Mouse (Mus musculus): ENCODE measurements at regions not wholly inside any gene's neighbourhood (a gene's known extent, or its start where the extent isn't known, plus 50 kb on each side); places are given as distances from the start of the nearest gene placed in this dataset.
A peak's percentile ranks its signal among the peaks of the same experiment; 100 is the strongest.

DNA sequence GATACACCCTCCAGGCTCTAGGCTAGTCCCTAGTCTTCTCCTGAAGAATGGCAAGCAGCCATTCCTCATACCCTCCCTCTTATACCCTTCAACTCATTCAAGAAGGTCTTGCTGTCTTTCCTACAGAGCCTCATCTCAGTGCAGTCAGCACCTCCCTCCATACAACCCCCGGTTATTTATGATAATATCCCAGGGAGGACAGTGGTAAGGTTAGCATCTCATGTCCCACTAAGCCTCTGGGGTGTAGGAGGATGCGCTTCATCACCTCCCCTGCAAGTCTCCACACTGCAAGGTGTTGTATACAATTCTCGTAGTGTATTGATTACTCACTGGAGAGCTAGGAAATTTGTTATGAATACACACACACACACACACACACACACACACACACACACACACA, 80.2 kb upstream of the Shisa6 start:
- no peak overlapping the region for H3K9ac ChIP-seq (ENCODE audit: low read depth, low read length)
- ATAC-seq (replicated peaks; ENCODE audit: low FRiP score, low read depth), result peak; percentile 49; the same call in 1 of the 2 replicates
- peak; percentile 51 for DNase-seq (ENCODE audit: low spot score)
- H3K27ac ChIP-seq, result no peak overlapping the region
- no peaks in the 10 kb centered on the region for H3K9me3 ChIP-seq (replicated peaks; ENCODE audit: low read length)
- H3K4me1 ChIP-seq (replicated peaks; ENCODE audit: insufficient read depth, low read length), result no peaks in the 10 kb centered on the region
- H3K4me3 ChIP-seq (replicated peaks; ENCODE audit: low read depth, low read length), result no peak overlapping the region
- TF ChIP-seq CTCF (IDR thresholded peaks at IDR 0.05; ENCODE audit: low read depth), result no peak
- H3K36me3 ChIP-seq (ENCODE audit: insufficient read depth, low read length), result no peaks in the 10 kb centered on the region
- no peaks in the 10 kb centered on the region for H3K27me3 ChIP-seq (ENCODE audit: insufficient read depth, low read length)
- H3K4me2 ChIP-seq (ENCODE audit: low read length), result no peak overlapping the region
- WGBS, result 39% methylated on average over 3 of the region's 3 CpGs

- Histone ChIP-seq H3K9ac (ENCODE audit: low read depth, low read length) (no peak overlapping the region), H3K36me3 (ENCODE audit: insufficient read depth, low read length) (no peaks in the 10 kb centered on the region), H3K4me3 (replicated peaks; ENCODE audit: low read depth, low read length) (no peak overlapping the region), H3K4me2 (ENCODE audit: low read length) (no peak overlapping the region), H3K4me1 (replicated peaks; ENCODE audit: insufficient read depth, low read length) (no peaks in the 10 kb centered on the region), H3K9me3 (replicated peaks; ENCODE audit: low read length) (no peaks in the 10 kb centered on the region), H3K27me3 (ENCODE audit: insufficient read depth, low read length) (no peaks in the 10 kb centered on the region), H3K27ac (no peak overlapping the region)
- WGBS, result 19% methylated on average over 9 of the region's 9 CpGs
- peak; percentile 67 for DNase-seq (ENCODE audit: low spot score)
- no peak for TF ChIP-seq CTCF (IDR thresholded peaks at IDR 0.05; ENCODE audit: low read depth)
- no peak for ATAC-seq (replicated peaks; ENCODE audit: low FRiP score, low read depth)
Observed at GRCm38 (mm10) chr11:66606646-66607045, 80.9 kb upstream of the Shisa6 start.

- ATAC-seq (replicated peaks; ENCODE audit: low FRiP score, low read depth), result no peak
- H3K4me2 ChIP-seq (ENCODE audit: low read length), result no peak overlapping the region
- no peak overlapping the region for H3K27ac ChIP-seq
- no peaks in the 10 kb centered on the region for H3K36me3 ChIP-seq (ENCODE audit: insufficient read depth, low read length)
- 92% methylated on average over 2 of the region's 2 CpGs for WGBS
- H3K9ac ChIP-seq (ENCODE audit: low read depth, low read length), result no peak overlapping the region
- H3K4me3 ChIP-seq (replicated peaks; ENCODE audit: low read depth, low read length), result no peak overlapping the region
- no peak for TF ChIP-seq CTCF (IDR thresholded peaks at IDR 0.05; ENCODE audit: low read depth)
- no peaks in the 10 kb centered on the region for H3K9me3 ChIP-seq (replicated peaks; ENCODE audit: low read length)
- no peaks in the 10 kb centered on the region for H3K27me3 ChIP-seq (ENCODE audit: insufficient read depth, low read length)
- DNase-seq (ENCODE audit: low spot score), result no peak
- no peaks in the 10 kb centered on the region for H3K4me1 ChIP-seq (replicated peaks; ENCODE audit: insufficient read depth, low read length)
Observed at GRCm38 (mm10) chr11:66609733-66610132, 84.0 kb upstream of the Shisa6 start.

GRCm38 (mm10) chr11:66613150-66613549, 87.4 kb upstream of the Shisa6 start:
- WGBS, result 16% methylated on average over 6 of the region's 6 CpGs
- no peak for ATAC-seq (replicated peaks; ENCODE audit: low FRiP score, low read depth)
- peak; percentile 67 for TF ChIP-seq CTCF (IDR thresholded peaks at IDR 0.05; ENCODE audit: low read depth)
- DNase-seq (ENCODE audit: low spot score), result peak; percentile 64
- H3K4me2 ChIP-seq (ENCODE audit: low read length), result no peak overlapping the region
- H3K36me3 ChIP-seq (ENCODE audit: insufficient read depth, low read length), result no peaks in the 10 kb centered on the region
- H3K9me3 ChIP-seq (replicated peaks; ENCODE audit: low read length), result no peaks in the 10 kb centered on the region
- H3K4me3 ChIP-seq (replicated peaks; ENCODE audit: low read depth, low read length), result no peak overlapping the region
- H3K4me1 ChIP-seq (replicated peaks; ENCODE audit: insufficient read depth, low read length), result no peaks in the 10 kb centered on the region
- H3K27ac ChIP-seq, result no peak overlapping the region
- no peaks in the 10 kb centered on the region for H3K27me3 ChIP-seq (ENCODE audit: insufficient read depth, low read length)
- H3K9ac ChIP-seq (ENCODE audit: low read depth, low read length), result no peak overlapping the region

DNA sequence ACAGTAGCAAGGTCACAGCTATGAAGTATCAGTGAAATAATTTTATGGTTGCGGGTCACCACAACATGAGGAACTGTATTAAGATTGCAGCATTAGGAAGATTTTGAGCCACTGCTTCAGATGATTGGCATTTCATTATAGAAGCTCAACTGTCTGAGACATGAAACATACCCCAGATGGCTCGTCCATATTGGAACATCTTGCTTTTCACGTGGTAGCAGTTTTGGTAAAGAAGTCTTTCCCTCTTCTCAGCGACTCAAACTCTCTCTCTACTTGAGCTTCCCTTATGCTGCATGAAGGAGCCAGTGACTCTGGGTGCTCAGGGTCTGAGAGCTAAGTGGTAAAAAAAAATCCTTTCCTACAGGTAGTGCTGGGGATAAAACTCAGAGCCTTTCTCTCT, 99.7 kb upstream of the Shisa6 start:
- WGBS, result 92% methylated on average over 4 of the region's 4 CpGs
- no peak overlapping the region for H3K9ac ChIP-seq (ENCODE audit: low read depth, low read length)
- no peaks in the 10 kb centered on the region for H3K9me3 ChIP-seq (replicated peaks; ENCODE audit: low read length)
- no peaks in the 10 kb centered on the region for H3K36me3 ChIP-seq (ENCODE audit: insufficient read depth, low read length)
- H3K27ac ChIP-seq, result no peak overlapping the region
- no peak overlapping the region for H3K4me3 ChIP-seq (replicated peaks; ENCODE audit: low read depth, low read length)
- H3K27me3 ChIP-seq (ENCODE audit: insufficient read depth, low read length), result no peaks in the 10 kb centered on the region
- H3K4me2 ChIP-seq (ENCODE audit: low read length), result no peak overlapping the region
- TF ChIP-seq CTCF (IDR thresholded peaks at IDR 0.05; ENCODE audit: low read depth), result no peak
- H3K4me1 ChIP-seq (replicated peaks; ENCODE audit: insufficient read depth, low read length), result no peaks in the 10 kb centered on the region
- no peak for DNase-seq (ENCODE audit: low spot score)
- ATAC-seq (replicated peaks; ENCODE audit: low FRiP score, low read depth), result no peak

- no peak overlapping the region for H3K9ac ChIP-seq (ENCODE audit: low read depth, low read length)
- no peak overlapping the region for H3K4me3 ChIP-seq (replicated peaks; ENCODE audit: low read depth, low read length)
- no peaks in the 10 kb centered on the region for H3K27me3 ChIP-seq (ENCODE audit: insufficient read depth, low read length)
- TF ChIP-seq CTCF (IDR thresholded peaks at IDR 0.05; ENCODE audit: low read depth), result no peak
- no peaks in the 10 kb centered on the region for H3K4me1 ChIP-seq (replicated peaks; ENCODE audit: insufficient read depth, low read length)
- no peaks in the 10 kb centered on the region for H3K9me3 ChIP-seq (replicated peaks; ENCODE audit: low read length)
- H3K36me3 ChIP-seq (ENCODE audit: insufficient read depth, low read length), result no peaks in the 10 kb centered on the region
- no peak overlapping the region for H3K4me2 ChIP-seq (ENCODE audit: low read length)
- DNase-seq (ENCODE audit: low spot score), result no peak
- WGBS, result 75% methylated on average over 3 of the region's 3 CpGs
- H3K27ac ChIP-seq, result no peak overlapping the region
- no peak for ATAC-seq (replicated peaks; ENCODE audit: low FRiP score, low read depth)
Observed at GRCm38 (mm10) chr11:66656810-66657209, 131.0 kb upstream of the Shisa6 start.

DNA sequence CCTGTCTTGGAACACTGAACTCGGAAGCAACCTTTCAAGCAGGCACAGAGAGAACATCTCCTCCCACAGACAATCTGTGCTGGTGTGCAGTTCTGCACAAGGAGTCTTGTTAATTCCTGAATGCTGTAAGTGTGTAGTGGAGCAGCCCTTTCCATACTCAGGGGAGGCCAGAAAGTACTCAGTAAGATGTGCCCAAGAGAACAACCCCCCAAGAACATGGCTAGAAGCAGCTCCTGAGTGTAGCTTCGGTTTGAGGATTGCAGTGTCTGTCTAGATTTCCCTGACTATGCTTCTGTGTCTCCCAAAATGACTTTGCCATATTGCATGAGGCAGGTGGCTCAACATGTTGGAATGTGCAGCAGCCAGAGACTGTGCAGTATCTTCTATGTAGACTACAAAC, 148.8 kb upstream of the Shisa6 start:
- DNase-seq (ENCODE audit: low spot score), result peak; percentile 1
- WGBS, result 31% methylated on average over 2 of the region's 2 CpGs
- no peak for TF ChIP-seq CTCF (IDR thresholded peaks at IDR 0.05; ENCODE audit: low read depth)
- Histone ChIP-seq H3K27ac (no peak overlapping the region), H3K27me3 (ENCODE audit: insufficient read depth, low read length) (no peaks in the 10 kb centered on the region), H3K9ac (ENCODE audit: low read depth, low read length) (no peak overlapping the region), H3K9me3 (replicated peaks; ENCODE audit: low read length) (no peaks in the 10 kb centered on the region; the same call in 1 of the 2 replicates), H3K4me3 (replicated peaks; ENCODE audit: low read depth, low read length) (no peak overlapping the region), H3K4me2 (ENCODE audit: low read length) (no peak overlapping the region), H3K36me3 (ENCODE audit: insufficient read depth, low read length) (no peaks in the 10 kb centered on the region), H3K4me1 (replicated peaks; ENCODE audit: insufficient read depth, low read length) (no peaks in the 10 kb centered on the region)
- ATAC-seq (replicated peaks; ENCODE audit: low FRiP score, low read depth), result no peak
